Mouse (Mus musculus): Measurements from ENCODE around the gene Noc2l. TPM values are rescaled to one million over a fixed set of nuclear protein-coding genes. Genes with fewer than 3 reads are reported as not detected.

Gene Noc2l
- polyA plus RNA-seq, 1 experiment from 2014 or later, result 102 TPM

GRCm38 (mm10) chr4:156208872-156209271 is 26.9 kb upstream of the Noc2l start:
- no peaks in the 10 kb centered on the region for H3K9me3 ChIP-seq (ENCODE audit: control insufficient read depth, low read length)
- no peaks in the 10 kb centered on the region for H3K36me3 ChIP-seq (ENCODE audit: control insufficient read depth, insufficient read depth, low read length)
- ATAC-seq (replicated peaks; ENCODE audit: low FRiP score, low TSS enrichment, low read depth), result no peak
- H3K4me3 ChIP-seq (ENCODE audit: low read depth, low read length), result no peak overlapping the region
- no peak overlapping the region for H3K27ac ChIP-seq (ENCODE audit: low read depth)
- no peak overlapping the region for H3K9ac ChIP-seq (ENCODE audit: low read length)
- 82% methylated on average over 4 of the region's 4 CpGs for WGBS
- no peak overlapping the region for H3K4me2 ChIP-seq (ENCODE audit: low read length)
- H3K27me3 ChIP-seq (replicated peaks; ENCODE audit: control insufficient read depth, insufficient read depth, low read length), result peaks cover 20% of the 10 kb centered on the region
- peaks cover 3% of the 10 kb centered on the region; the same call in 1 of the 2 replicates for H3K4me1 ChIP-seq (replicated peaks; ENCODE audit: control insufficient read depth, insufficient read depth, low read length)
- DNase-seq (ENCODE audit: low spot score), result no peak

GRCm38 (mm10) chr4:156209963-156210635 is 25.7 kb upstream of the Noc2l start:
- Histone ChIP-seq H3K9me3 (ENCODE audit: control insufficient read depth, low read length) (no peaks in the 10 kb centered on the region), H3K9ac (ENCODE audit: low read length) (no peak overlapping the region), H3K4me2 (ENCODE audit: low read length) (no peak overlapping the region), H3K4me1 (replicated peaks; ENCODE audit: control insufficient read depth, insufficient read depth, low read length) (no peaks in the 10 kb centered on the region), H3K27ac (ENCODE audit: low read depth) (no peak overlapping the region), H3K4me3 (ENCODE audit: low read depth, low read length) (no peak overlapping the region), H3K36me3 (ENCODE audit: control insufficient read depth, insufficient read depth, low read length) (no peaks in the 10 kb centered on the region), H3K27me3 (replicated peaks; ENCODE audit: control insufficient read depth, insufficient read depth, low read length) (peaks cover 8% of the 10 kb centered on the region)
- ATAC-seq (replicated peaks; ENCODE audit: low FRiP score, low TSS enrichment, low read depth) (no peak), DNase-seq (ENCODE audit: low spot score) (no peak)
- WGBS, result 67% methylated on average over 13 of the region's 13 CpGs

- Histone ChIP-seq H3K36me3 (ENCODE audit: control insufficient read depth, insufficient read depth, low read length) (no peaks in the 10 kb centered on the region), H3K9ac (ENCODE audit: low read length) (no peak overlapping the region), H3K27me3 (replicated peaks; ENCODE audit: control insufficient read depth, insufficient read depth, low read length) (no peaks in the 10 kb centered on the region), H3K4me1 (replicated peaks; ENCODE audit: control insufficient read depth, insufficient read depth, low read length) (no peaks in the 10 kb centered on the region), H3K4me2 (ENCODE audit: low read length) (no peak overlapping the region), H3K9me3 (ENCODE audit: control insufficient read depth, low read length) (no peaks in the 10 kb centered on the region), H3K27ac (ENCODE audit: low read depth) (no peak overlapping the region), H3K4me3 (ENCODE audit: low read depth, low read length) (no peak overlapping the region)
- ATAC-seq (replicated peaks; ENCODE audit: low FRiP score, low TSS enrichment, low read depth) (no peak), DNase-seq (ENCODE audit: low spot score) (no peak)
- WGBS, result 91% methylated on average over 13 of the region's 13 CpGs
Observed at GRCm38 (mm10) chr4:156213134-156213533, 22.7 kb upstream of the Noc2l start.

GRCm38 (mm10) chr4:156215649-156216048 is 20.2 kb upstream of the Noc2l start, which contains the start of gene Perm1:
TSS of gene Perm1 (plus strand) at chr4:156215868.
- H3K9me3 ChIP-seq (ENCODE audit: control insufficient read depth, low read length), result no peaks in the 10 kb centered on the region
- no peak for ATAC-seq (replicated peaks; ENCODE audit: low FRiP score, low TSS enrichment, low read depth)
- H3K27ac ChIP-seq (ENCODE audit: low read depth), result no peak within 1 kb of the TSS
- 69% methylated on average over 4 of the region's 4 CpGs for WGBS
- no peaks in the 10 kb centered on the region for H3K27me3 ChIP-seq (replicated peaks; ENCODE audit: control insufficient read depth, insufficient read depth, low read length)
- H3K4me3 ChIP-seq (ENCODE audit: low read depth, low read length), result no peak within 1 kb of the TSS
- H3K9ac ChIP-seq (ENCODE audit: low read length), result no peak within 1 kb of the TSS
- DNase-seq (ENCODE audit: low spot score), result no peak
- no peak within 1 kb of the TSS for H3K4me2 ChIP-seq (ENCODE audit: low read length)
- no peaks in the 10 kb centered on the region for H3K36me3 ChIP-seq (ENCODE audit: control insufficient read depth, insufficient read depth, low read length)
- no peaks in the 10 kb centered on the region for H3K4me1 ChIP-seq (replicated peaks; ENCODE audit: control insufficient read depth, insufficient read depth, low read length)

GRCm38 (mm10) chr4:156216196-156216595 is 19.6 kb upstream of the Noc2l start:
- no peaks in the 10 kb centered on the region for H3K36me3 ChIP-seq (ENCODE audit: control insufficient read depth, insufficient read depth, low read length)
- H3K27me3 ChIP-seq (replicated peaks; ENCODE audit: control insufficient read depth, insufficient read depth, low read length), result no peaks in the 10 kb centered on the region
- H3K9me3 ChIP-seq (ENCODE audit: control insufficient read depth, low read length), result no peaks in the 10 kb centered on the region
- H3K27ac ChIP-seq (ENCODE audit: low read depth), result no peak overlapping the region
- no peak overlapping the region for H3K9ac ChIP-seq (ENCODE audit: low read length)
- no peak for ATAC-seq (replicated peaks; ENCODE audit: low FRiP score, low TSS enrichment, low read depth)
- no peak overlapping the region for H3K4me2 ChIP-seq (ENCODE audit: low read length)
- H3K4me3 ChIP-seq (ENCODE audit: low read depth, low read length), result no peak overlapping the region
- H3K4me1 ChIP-seq (replicated peaks; ENCODE audit: control insufficient read depth, insufficient read depth, low read length), result no peaks in the 10 kb centered on the region
- 95% methylated on average over 2 of the region's 2 CpGs for WGBS
- DNase-seq (ENCODE audit: low spot score), result no peak

- no peak for DNase-seq (ENCODE audit: low spot score)
- no peak overlapping the region for H3K27ac ChIP-seq (ENCODE audit: low read depth)
- H3K36me3 ChIP-seq (ENCODE audit: control insufficient read depth, insufficient read depth, low read length), result peaks cover 3% of the 10 kb centered on the region; the same call in 1 of the 2 replicates
- H3K27me3 ChIP-seq (replicated peaks; ENCODE audit: control insufficient read depth, insufficient read depth, low read length), result no peaks in the 10 kb centered on the region
- H3K4me3 ChIP-seq (ENCODE audit: low read depth, low read length), result no peak overlapping the region
- H3K4me1 ChIP-seq (replicated peaks; ENCODE audit: control insufficient read depth, insufficient read depth, low read length), result no peaks in the 10 kb centered on the region
- no peak overlapping the region for H3K9ac ChIP-seq (ENCODE audit: low read length)
- no peaks in the 10 kb centered on the region for H3K9me3 ChIP-seq (ENCODE audit: control insufficient read depth, low read length)
- H3K4me2 ChIP-seq (ENCODE audit: low read length), result no peak overlapping the region
- WGBS, result 78% methylated on average over 16 of the region's 16 CpGs
- no peak for ATAC-seq (replicated peaks; ENCODE audit: low FRiP score, low TSS enrichment, low read depth)
Observed at GRCm38 (mm10) chr4:156217022-156217669, 18.7 kb upstream of the Noc2l start.

GRCm38 (mm10) chr4:156217838-156218237 is 18.0 kb upstream of the Noc2l start:
- H3K9ac ChIP-seq (ENCODE audit: low read length), result no peak overlapping the region
- 86% methylated on average over 14 of the region's 16 CpGs for WGBS
- no peak overlapping the region for H3K27ac ChIP-seq (ENCODE audit: low read depth)
- H3K9me3 ChIP-seq (ENCODE audit: control insufficient read depth, low read length), result no peaks in the 10 kb centered on the region
- ATAC-seq (replicated peaks; ENCODE audit: low FRiP score, low TSS enrichment, low read depth) (no peak), DNase-seq (ENCODE audit: low spot score) (no peak)
- H3K27me3 ChIP-seq (replicated peaks; ENCODE audit: control insufficient read depth, insufficient read depth, low read length), result no peaks in the 10 kb centered on the region
- no peaks in the 10 kb centered on the region for H3K4me1 ChIP-seq (replicated peaks; ENCODE audit: control insufficient read depth, insufficient read depth, low read length)
- no peak overlapping the region for H3K4me2 ChIP-seq (ENCODE audit: low read length)
- peaks cover 9% of the 10 kb centered on the region; the same call in 1 of the 2 replicates for H3K36me3 ChIP-seq (ENCODE audit: control insufficient read depth, insufficient read depth, low read length)
- H3K4me3 ChIP-seq (ENCODE audit: low read depth, low read length), result no peak overlapping the region

GRCm38 (mm10) chr4:156219936-156220335 is 15.9 kb upstream of the Noc2l start:
- ATAC-seq (replicated peaks; ENCODE audit: low FRiP score, low TSS enrichment, low read depth), result no peak
- H3K9me3 ChIP-seq (ENCODE audit: control insufficient read depth, low read length), result no peaks in the 10 kb centered on the region
- no peak for DNase-seq (ENCODE audit: low spot score)
- WGBS, result 90% methylated on average over 11 of the region's 11 CpGs
- H3K4me3 ChIP-seq (ENCODE audit: low read depth, low read length), result no peak overlapping the region
- H3K4me2 ChIP-seq (ENCODE audit: low read length), result no peak overlapping the region
- no peak overlapping the region for H3K9ac ChIP-seq (ENCODE audit: low read length)
- peaks cover 10% of the 10 kb centered on the region; the same call in 1 of the 2 replicates for H3K36me3 ChIP-seq (ENCODE audit: control insufficient read depth, insufficient read depth, low read length)
- H3K27me3 ChIP-seq (replicated peaks; ENCODE audit: control insufficient read depth, insufficient read depth, low read length), result no peaks in the 10 kb centered on the region
- no peaks in the 10 kb centered on the region for H3K4me1 ChIP-seq (replicated peaks; ENCODE audit: control insufficient read depth, insufficient read depth, low read length)
- H3K27ac ChIP-seq (ENCODE audit: low read depth), result no peak overlapping the region

- no peak overlapping the region for H3K4me2 ChIP-seq (ENCODE audit: low read length)
- H3K9me3 ChIP-seq (ENCODE audit: control insufficient read depth, low read length), result no peaks in the 10 kb centered on the region
- 87% methylated on average over 2 of the region's 2 CpGs for whole genome bisulfite sequencing
- H3K4me1 ChIP-seq (replicated peaks; ENCODE audit: control insufficient read depth, insufficient read depth, low read length), result peaks cover 8% of the 10 kb centered on the region; the same call in 1 of the 2 replicates
- H3K27me3 ChIP-seq (replicated peaks; ENCODE audit: control insufficient read depth, insufficient read depth, low read length), result no peaks in the 10 kb centered on the region
- H3K36me3 ChIP-seq (ENCODE audit: control insufficient read depth, insufficient read depth, low read length), result peaks cover 13% of the 10 kb centered on the region
- ATAC-seq (replicated peaks; ENCODE audit: low FRiP score, low TSS enrichment, low read depth), result no peak
- no peak overlapping the region for H3K9ac ChIP-seq (ENCODE audit: low read length)
- no peak overlapping the region for H3K27ac ChIP-seq (ENCODE audit: low read depth)
- H3K4me3 ChIP-seq (ENCODE audit: low read depth, low read length), result no peak overlapping the region
- DNase-seq (ENCODE audit: low spot score), result no peak
Observed at GRCm38 (mm10) chr4:156224276-156224675, 11.5 kb upstream of the Noc2l start.
